Mouse (Mus musculus): ENCODE data around the gene Nup210l. TPM values are rescaled to one million over a fixed set of nuclear protein-coding genes. Genes with fewer than 3 reads are reported as not detected.

The Nup210l gene
- total RNA-seq, 2 experiments from 2014 or later = 0.09 to 0.58 TPM

- ATAC-seq (replicated peaks; ENCODE audit: low FRiP score, poor library complexity, severe bottlenecking) = no peak
Measured at GRCm38 (mm10) chr3:90145461-90145860, 41.5 kb downstream of the Nup210l start.

DNA sequence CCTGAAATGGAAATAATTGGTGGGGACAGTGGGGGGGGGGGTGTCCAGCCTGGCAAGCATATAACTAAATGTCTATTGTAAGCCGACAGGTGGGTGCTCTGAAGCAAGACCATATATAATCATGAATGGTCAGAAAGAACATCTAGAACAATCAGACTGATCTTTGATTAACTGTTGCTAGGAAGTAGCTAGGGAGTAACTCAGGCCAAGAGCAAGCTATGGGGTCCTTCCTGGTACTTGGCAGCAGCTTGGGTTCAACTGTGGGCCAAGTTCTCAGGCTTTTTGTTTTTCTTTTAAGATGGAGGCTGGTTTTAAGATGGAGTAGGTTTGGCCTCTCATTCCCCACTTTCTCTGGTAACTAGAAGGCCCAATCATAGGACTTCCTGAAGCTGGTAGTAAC is 42.7 kb downstream of the Nup210l start:
- no peak for ATAC-seq (replicated peaks; ENCODE audit: low FRiP score, poor library complexity, severe bottlenecking)

- ATAC-seq (replicated peaks; ENCODE audit: low FRiP score, poor library complexity, severe bottlenecking) = no peak
Measured at GRCm38 (mm10) chr3:90151086-90151740, 47.3 kb downstream of the Nup210l start.

DNA sequence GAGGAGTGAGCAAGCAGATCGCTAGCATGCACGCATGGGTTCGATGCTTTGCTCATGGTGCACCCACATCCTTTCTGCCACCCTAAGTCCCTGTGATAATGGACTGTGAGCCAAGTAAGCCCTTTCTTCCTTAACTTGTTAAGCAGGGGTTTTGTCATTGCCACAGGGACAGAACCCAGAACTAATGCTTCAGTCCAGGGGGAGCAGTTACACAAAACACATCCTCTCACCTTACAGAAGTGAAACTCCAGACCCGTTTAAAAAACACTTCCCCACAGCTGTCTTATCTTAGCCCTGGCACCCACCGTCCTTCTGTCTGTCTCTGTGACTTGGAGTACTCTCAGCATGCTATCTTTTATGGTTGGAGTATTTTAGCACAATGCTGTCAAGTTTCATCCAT is 52.1 kb downstream of the Nup210l start:
- no peak for ATAC-seq (replicated peaks; ENCODE audit: low FRiP score, poor library complexity, severe bottlenecking)

- ATAC-seq (replicated peaks; ENCODE audit: low FRiP score, poor library complexity, severe bottlenecking) = no peak
Measured at GRCm38 (mm10) chr3:90159757-90160156, 55.8 kb downstream of the Nup210l start.

GRCm38 (mm10) chr3:90161541-90161940 is 57.6 kb downstream of the Nup210l start:
- ATAC-seq (replicated peaks; ENCODE audit: low FRiP score, poor library complexity, severe bottlenecking) = no peak; the same call in 1 of the 2 replicates

DNA sequence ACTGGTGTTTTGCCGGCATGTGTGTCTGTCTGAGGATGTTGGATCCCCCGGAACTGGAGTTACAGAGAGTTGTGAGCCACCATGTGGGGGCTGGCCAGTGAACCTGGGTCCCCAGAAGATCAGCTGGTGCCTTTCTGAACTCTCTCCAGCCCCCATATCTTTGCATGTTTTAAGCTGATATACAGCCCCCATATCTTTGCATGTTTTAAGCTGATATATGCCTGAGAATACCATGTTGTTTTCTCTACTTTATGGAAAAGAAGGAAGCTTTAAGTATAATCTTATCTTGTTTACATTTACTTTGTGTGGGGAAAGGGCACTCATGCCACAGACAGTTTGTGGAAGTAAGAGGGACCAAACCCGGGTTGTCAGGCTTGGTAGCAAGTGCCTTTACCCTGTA is 75.6 kb downstream of the Nup210l start:
- ATAC-seq (replicated peaks; ENCODE audit: low FRiP score, poor library complexity, severe bottlenecking) = no peak

- ATAC-seq (replicated peaks; ENCODE audit: low FRiP score, poor library complexity, severe bottlenecking) = no peak
Measured at GRCm38 (mm10) chr3:90183581-90183980, 79.6 kb downstream of the Nup210l start.

GRCm38 (mm10) chr3:90190859-90191510 is 87.1 kb downstream of the Nup210l start:
- ATAC-seq (replicated peaks; ENCODE audit: low FRiP score, poor library complexity, severe bottlenecking) = no peak

DNA sequence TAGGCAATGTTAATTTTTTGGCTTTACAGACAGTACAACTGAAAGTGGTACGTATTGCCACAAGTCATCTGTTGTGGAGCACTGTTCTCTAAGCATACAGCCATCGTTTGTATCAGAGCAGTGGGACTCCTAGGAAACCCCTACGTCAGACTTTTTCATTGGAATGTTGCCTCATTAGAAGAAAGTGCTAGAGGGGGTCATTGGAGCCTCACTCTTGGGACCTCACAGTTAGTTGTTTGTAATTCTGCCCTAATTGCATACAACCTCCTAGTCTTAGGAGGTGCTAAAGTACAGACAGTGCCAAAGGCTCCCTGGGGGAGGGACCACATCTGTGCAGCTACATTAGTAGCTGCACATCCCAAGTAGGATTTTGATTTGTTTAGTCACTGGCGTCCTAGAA is 90.8 kb downstream of the Nup210l start:
- ATAC-seq (replicated peaks; ENCODE audit: low FRiP score, poor library complexity, severe bottlenecking) = no peak

- no peak for ATAC-seq (replicated peaks; ENCODE audit: low FRiP score, poor library complexity, severe bottlenecking)
Measured at GRCm38 (mm10) chr3:90195644-90196043, 91.7 kb downstream of the Nup210l start.

DNA sequence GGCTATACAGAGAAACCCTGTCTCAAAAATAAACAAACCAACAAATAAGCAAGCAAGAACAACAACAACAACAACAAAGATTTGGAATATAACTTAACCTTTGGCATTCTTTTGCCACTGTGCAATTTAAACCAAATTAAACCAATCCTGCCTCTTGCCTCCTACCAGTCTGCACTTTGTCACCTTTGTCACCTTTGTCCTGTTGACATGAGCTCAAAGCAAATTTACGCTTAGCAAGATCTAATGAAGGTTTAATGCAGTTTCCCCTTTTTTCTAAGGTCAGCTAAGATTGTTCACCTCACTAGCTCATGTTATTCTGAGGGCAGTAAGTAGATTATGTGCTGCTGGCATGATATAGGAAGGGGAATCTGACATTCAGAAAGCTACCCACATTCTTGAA is 93.6 kb downstream of the Nup210l start:
- no peak for ATAC-seq (replicated peaks; ENCODE audit: low FRiP score, poor library complexity, severe bottlenecking)

GRCm38 (mm10) chr3:90202884-90203283 is 99.0 kb downstream of the Nup210l start:
- no peak for ATAC-seq (replicated peaks; ENCODE audit: low FRiP score, poor library complexity, severe bottlenecking)

DNA sequence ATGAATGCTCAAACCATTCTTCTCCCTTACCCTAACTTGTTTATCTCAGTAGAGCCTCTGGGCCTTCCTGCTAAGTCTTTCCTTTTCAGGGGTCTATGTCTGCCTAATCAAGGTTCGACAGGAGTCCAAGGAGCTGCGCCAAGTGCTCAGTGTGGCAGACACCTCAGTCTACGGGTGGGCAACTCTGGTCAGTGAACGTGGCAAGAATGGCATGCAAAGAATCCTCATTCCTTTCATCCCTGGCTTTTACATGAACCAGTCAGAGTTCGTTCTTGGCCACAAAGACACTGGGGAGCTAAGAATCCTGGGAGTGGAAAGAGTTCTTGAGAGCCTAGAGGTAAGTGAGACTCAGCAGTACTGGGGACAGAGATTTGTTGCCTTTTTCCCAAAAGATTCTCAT is 99.7 kb downstream of the Nup210l start:
- no peak for ATAC-seq (replicated peaks; ENCODE audit: low FRiP score, poor library complexity, severe bottlenecking)

DNA sequence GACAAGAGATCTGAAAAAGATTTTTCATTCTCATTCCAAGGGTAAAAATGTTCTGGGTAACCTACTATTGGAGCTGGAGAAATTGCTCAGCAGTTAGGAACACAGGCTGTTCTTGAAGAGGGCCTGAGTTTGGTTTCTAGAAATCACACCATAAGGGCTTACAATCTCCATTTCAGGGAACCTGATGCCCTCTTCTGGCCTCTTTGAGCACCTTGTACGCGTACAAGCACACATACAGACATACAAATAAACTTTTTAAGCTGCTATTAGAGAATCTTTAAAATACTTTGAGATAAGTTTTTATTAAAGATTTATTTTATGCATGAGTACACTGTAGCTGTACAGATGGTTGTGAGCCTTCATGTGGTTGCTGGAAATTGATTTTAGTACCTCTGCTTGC is 100.7 kb downstream of the Nup210l start:
- no peak for ATAC-seq (replicated peaks; ENCODE audit: low FRiP score, poor library complexity, severe bottlenecking)

DNA sequence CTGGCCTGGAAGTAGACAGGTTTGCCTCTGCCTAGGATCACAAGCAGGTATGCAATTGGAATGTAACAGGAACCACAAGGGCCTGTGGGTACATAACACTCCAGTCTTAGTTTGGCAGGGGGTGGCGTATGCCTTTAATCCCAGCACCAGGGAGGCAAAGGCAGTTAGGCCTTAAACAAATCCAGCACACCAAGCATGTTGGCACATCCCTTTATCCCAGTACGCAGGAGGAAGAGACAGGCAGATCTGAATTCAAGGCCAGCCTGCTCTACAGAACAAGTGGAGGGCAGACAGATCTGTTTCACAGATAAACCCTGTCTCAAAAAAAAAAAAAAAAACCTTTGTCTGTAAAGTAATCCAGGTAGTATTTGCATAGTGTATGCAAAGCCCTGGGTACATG is 104.7 kb downstream of the Nup210l start:
- ATAC-seq (replicated peaks; ENCODE audit: low FRiP score, poor library complexity, severe bottlenecking) = no peak

GRCm38 (mm10) chr3:90209908-90210566 is 106.1 kb downstream of the Nup210l start:
- no peak for ATAC-seq (replicated peaks; ENCODE audit: low FRiP score, poor library complexity, severe bottlenecking)

- no peak for ATAC-seq (replicated peaks; ENCODE audit: low FRiP score, poor library complexity, severe bottlenecking)
Measured at GRCm38 (mm10) chr3:90211475-90212398, 107.8 kb downstream of the Nup210l start.

DNA sequence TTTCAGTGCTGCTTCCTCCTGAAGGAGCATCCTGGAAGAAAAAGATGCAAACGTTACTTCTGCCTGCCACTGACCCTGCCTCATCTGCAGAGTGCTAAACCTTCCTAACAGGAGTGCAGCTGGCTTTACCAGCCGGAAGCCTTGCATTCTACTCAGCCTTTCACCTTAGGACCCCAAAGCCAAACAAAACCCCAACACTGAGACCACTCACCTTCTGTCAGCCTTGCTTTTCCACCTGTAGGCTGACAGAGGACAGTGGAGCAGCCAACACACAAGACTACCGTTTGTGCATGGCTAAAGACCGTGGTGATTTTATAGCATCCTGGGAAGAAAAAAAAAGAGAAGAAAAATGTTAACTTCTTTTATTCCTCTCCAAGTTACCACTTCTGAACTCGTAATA is 108.8 kb downstream of the Nup210l start:
- ATAC-seq (replicated peaks; ENCODE audit: low FRiP score, poor library complexity, severe bottlenecking) = no peak

GRCm38 (mm10) chr3:90213377-90213866 is 109.5 kb downstream of the Nup210l start, which contains the start of the genes Rps27 and Rab13:
Gene Rps27 (minus strand): TSS chr3:90213651.
Gene Rab13 (plus strand): TSS chr3:90213695.
- peak; percentile 98 for ATAC-seq (replicated peaks; ENCODE audit: low FRiP score, poor library complexity, severe bottlenecking)

Data from erythroblast, adult 5-6 weeks (primary cell).